8 mouse cellular contexts compared by ENCODE assay signal in the genomic region with DNA sequence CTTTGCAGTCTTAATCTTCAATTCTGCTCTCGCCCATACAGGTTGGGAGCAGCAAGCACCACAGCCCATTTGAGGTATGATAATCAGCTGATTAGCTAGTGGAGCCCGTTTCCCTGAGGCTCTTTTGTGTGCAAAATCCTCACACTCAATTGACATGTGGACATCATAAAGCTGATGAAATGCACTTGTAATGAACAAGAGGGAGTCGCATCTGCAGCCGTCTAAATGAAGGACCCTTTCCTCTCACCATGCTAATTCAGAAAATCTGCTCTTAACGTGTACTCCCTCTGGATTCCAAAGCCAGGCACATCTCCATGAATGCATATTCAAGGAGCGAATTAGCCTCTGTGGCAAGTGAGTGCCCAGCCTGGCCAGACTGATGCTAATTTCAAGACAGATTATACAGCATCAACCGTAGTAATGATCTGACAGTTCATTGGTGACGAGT.
A peak's percentile ranks its signal among the peaks of the same experiment; 100 is the strongest.
DNase-seq lines count a peak whose midpoint lies in the region; ATAC-seq lines count a peak whose summit lies in the region.

No protein-coding gene starts in this region.

- no peaks in the 10 kb centered on the region for H3K36me3 ChIP-seq in heart, embryonic 10.5 days
- H3K36me3 ChIP-seq in hindbrain, embryonic 10.5 days, result no peaks in the 10 kb centered on the region
- H3K36me3 ChIP-seq in midbrain, embryonic 13.5 days, result no peaks in the 10 kb centered on the region
- H3K36me3 ChIP-seq in liver, embryonic 11.5 days (ENCODE audit: control insufficient read depth, insufficient read depth, low read length), result no peaks in the 10 kb centered on the region

- H3K9me3 ChIP-seq in heart, embryonic 10.5 days, result no peaks in the 10 kb centered on the region
- H3K9me3 ChIP-seq in hindbrain, embryonic 10.5 days, result no peaks in the 10 kb centered on the region
- no peaks in the 10 kb centered on the region for H3K9me3 ChIP-seq in midbrain, embryonic 13.5 days
- no peaks in the 10 kb centered on the region for H3K9me3 ChIP-seq in liver, embryonic 11.5 days (ENCODE audit: control insufficient read depth, low read length)

- peak overlapping the region; percentile 58 for H3K4me3 ChIP-seq in heart, embryonic 10.5 days
- H3K4me3 ChIP-seq in hindbrain, embryonic 10.5 days, result peak overlapping the region; percentile 50
- peak overlapping the region; percentile 37 for H3K4me3 ChIP-seq in midbrain, embryonic 13.5 days (replicated peaks)
- no peak overlapping the region for H3K4me3 ChIP-seq in liver, embryonic 11.5 days (ENCODE audit: low read depth, low read length)

- peak; percentile 82 for ATAC-seq in midbrain, embryonic 13.5 days
- ATAC-seq in liver, embryonic 11.5 days (replicated peaks; ENCODE audit: low FRiP score), result no peak
- ATAC-seq in monocyte, adult 5-6 weeks (replicated peaks; ENCODE audit: insufficient number of reproducible peaks, low FRiP score, low TSS enrichment, poor library complexity, severe bottlenecking), result no peak

- H3K4me2 ChIP-seq in midbrain, embryonic 13.5 days (replicated peaks), result peak overlapping the region; percentile 62
- H3K4me2 ChIP-seq in liver, embryonic 11.5 days, result no peak overlapping the region

- H3K9ac ChIP-seq in midbrain, embryonic 13.5 days (replicated peaks), result no peak overlapping the region; the same call in 1 of the 2 replicates
- H3K9ac ChIP-seq in liver, embryonic 11.5 days (ENCODE audit: low read depth, low read length), result no peak overlapping the region

- no peaks in the 10 kb centered on the region for H3K27me3 ChIP-seq in heart, embryonic 10.5 days (ENCODE audit: insufficient read depth, poor library complexity, severe bottlenecking)
- peaks cover 30% of the 10 kb centered on the region for H3K27me3 ChIP-seq in hindbrain, embryonic 10.5 days (ENCODE audit: insufficient read depth, poor library complexity, severe bottlenecking)
- H3K27me3 ChIP-seq in midbrain, embryonic 13.5 days, result 0 out of 2 replicates have a peak, but pooled peaks cover 17% of the 10 kb centered on the region
- H3K27me3 ChIP-seq in liver, embryonic 11.5 days (replicated peaks; ENCODE audit: control insufficient read depth, insufficient read depth, low read length), result peaks cover 7% of the 10 kb centered on the region; the same call in 1 of the 2 replicates

- H3K27ac ChIP-seq in heart, embryonic 10.5 days, result no peak overlapping the region
- H3K27ac ChIP-seq in hindbrain, embryonic 10.5 days, result peak overlapping the region; percentile 74
- H3K27ac ChIP-seq in midbrain, embryonic 13.5 days, result peak overlapping the region; percentile 88
- H3K27ac ChIP-seq in liver, embryonic 11.5 days (ENCODE audit: low read depth, low read length), result no peak overlapping the region

- WGBS in heart, embryonic 10.5 days, result 17% methylated on average over 8 of the region's 8 CpGs
- WGBS in hindbrain, embryonic 10.5 days, result 10% methylated on average over 8 of the region's 8 CpGs
- 3% methylated on average over 8 of the region's 8 CpGs for WGBS in midbrain, embryonic 13.5 days
- 26% methylated on average over 8 of the region's 8 CpGs for WGBS in liver, embryonic 11.5 days

- DNase-seq in heart, embryonic 10.5 days (ENCODE audit: low spot score), result no peak
- no peak for DNase-seq in heart, adult 8-10 months (ENCODE audit: low spot score)
- peak; percentile 55 for DNase-seq in embryo, embryonic 10.5 days (ENCODE audit: low spot score)
- DNase-seq in hindbrain, embryonic 10.5 days (ENCODE audit: low spot score), result peak; percentile 31
- DNase-seq in liver, embryonic 11.5 days (ENCODE audit: low spot score), result no peak
- DNase-seq in right cerebral cortex, postnatal 14 days, result no peak

- H3K4me1 ChIP-seq in heart, embryonic 10.5 days, result peaks cover 18% of the 10 kb centered on the region
- H3K4me1 ChIP-seq in hindbrain, embryonic 10.5 days (replicated peaks), result peaks cover 44% of the 10 kb centered on the region
- H3K4me1 ChIP-seq in midbrain, embryonic 13.5 days (replicated peaks), result peaks cover 55% of the 10 kb centered on the region
- H3K4me1 ChIP-seq in liver, embryonic 11.5 days (replicated peaks; ENCODE audit: control insufficient read depth, insufficient read depth, low read length), result peaks cover 6% of the 10 kb centered on the region

Comparison
In these comparisons a context has a peak if more than half of its experiments do, and no peak if none do; other contexts are left out.
1. DNase-seq: peak in embryo, embryonic 10.5 days (single experiment) and hindbrain, embryonic 10.5 days (single experiment); none in heart, embryonic 10.5 days (single experiment), heart, adult 8-10 months (single experiment), liver, embryonic 11.5 days (single experiment) and right cerebral cortex, postnatal 14 days (single experiment).
2. H3K27ac ChIP-seq: peak in hindbrain, embryonic 10.5 days (single experiment) and midbrain, embryonic 13.5 days (single experiment); none in heart, embryonic 10.5 days (single experiment) and liver, embryonic 11.5 days (single experiment).